In the genomic region with DNA sequence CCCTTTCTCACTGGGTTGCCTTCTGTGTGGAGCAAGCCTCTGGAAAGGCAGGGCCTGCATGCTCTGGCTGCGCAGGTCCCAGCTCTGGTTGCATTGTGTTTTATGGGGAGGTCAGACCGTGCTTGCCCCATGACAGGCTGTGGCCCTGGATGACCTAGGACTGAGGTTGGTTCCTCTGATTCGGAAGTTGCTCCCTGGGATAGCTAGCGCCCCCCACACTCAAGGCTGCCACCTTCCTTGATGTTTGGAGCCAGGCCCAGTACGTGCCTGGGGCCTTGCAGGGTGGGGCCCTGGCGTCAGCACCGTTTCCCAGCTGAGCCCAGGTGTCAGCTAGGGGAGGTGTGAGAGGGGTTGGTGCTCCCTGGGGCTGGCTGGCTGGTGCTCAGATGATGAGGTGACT, we compare ENCODE assay signal across 14 mouse cellular contexts. TPM values are rescaled to one million over a fixed set of nuclear protein-coding genes. Genes with fewer than 3 reads are reported as not detected.
DNase-seq lines count a peak whose midpoint lies in the region; ATAC-seq lines count a peak whose summit lies in the region.
"Had no signal": no experiment of that assay in that cellular context is flagged by ENCODE, and none has a peak within 500 bp of the region (broad histone marks: within the 10 kb centered on the region; RNA-seq: fewer than 3 reads in every experiment).

No protein-coding gene starts in this region.

- no peaks in the 10 kb centered on the region for H3K9me3 ChIP-seq in kidney, embryonic 14.5 days (ENCODE audit: control insufficient read depth, low read length)
- H3K9me3 ChIP-seq in forebrain, embryonic 16.5 days (ENCODE audit: control insufficient read depth, low read length), result no peaks in the 10 kb centered on the region
- H3K9me3 ChIP-seq in midbrain, embryonic 13.5 days, result no peaks in the 10 kb centered on the region

- no peak overlapping the region for H3K27ac ChIP-seq in kidney, embryonic 14.5 days (ENCODE audit: low read depth, low read length)
- no peak overlapping the region for H3K27ac ChIP-seq in forebrain, embryonic 16.5 days (ENCODE audit: low read length)
- peak overlapping the region; percentile 47; the same call in 1 of the 2 replicates for H3K27ac ChIP-seq in midbrain, embryonic 13.5 days
- H3K27ac ChIP-seq: left cerebral cortex, adult 2 months had no signal

- H3K27me3 ChIP-seq in kidney, embryonic 14.5 days (ENCODE audit: control insufficient read depth, insufficient read depth, low read length), result peaks cover 10% of the 10 kb centered on the region
- no peaks in the 10 kb centered on the region for H3K27me3 ChIP-seq in forebrain, embryonic 16.5 days (replicated peaks; ENCODE audit: control insufficient read depth, insufficient read depth, low read length)
- peaks cover 42% of the 10 kb centered on the region for H3K27me3 ChIP-seq in midbrain, embryonic 13.5 days

- no peak for ATAC-seq in kidney, embryonic 14.5 days (ENCODE audit: low FRiP score, low TSS enrichment)
- ATAC-seq in forebrain, embryonic 16.5 days, result no peak
- ATAC-seq in midbrain, embryonic 13.5 days, result no peak
- ATAC-seq: liver, postnatal 0 days had no signal

- WGBS in kidney, embryonic 14.5 days, result 45% methylated on average over 7 of the region's 7 CpGs
- WGBS in forebrain, embryonic 16.5 days, result 56% methylated on average over 7 of the region's 7 CpGs
- 81% methylated on average over 7 of the region's 7 CpGs for whole genome bisulfite sequencing in midbrain, embryonic 13.5 days

- intact Hi-C loops in heart, postnatal 36 days (cut with DNase I), result no loop called here

- H3K36me3 ChIP-seq in kidney, embryonic 14.5 days (ENCODE audit: control insufficient read depth, insufficient read depth, low read length), result no peaks in the 10 kb centered on the region
- no peaks in the 10 kb centered on the region for H3K36me3 ChIP-seq in forebrain, embryonic 16.5 days (ENCODE audit: control insufficient read depth, insufficient read depth)
- H3K36me3 ChIP-seq in midbrain, embryonic 13.5 days, result no peaks in the 10 kb centered on the region

- H3K4me1 ChIP-seq in kidney, embryonic 14.5 days (ENCODE audit: control insufficient read depth, insufficient read depth, low read length), result peaks cover 36% of the 10 kb centered on the region
- peaks cover 95% of the 10 kb centered on the region for H3K4me1 ChIP-seq in forebrain, embryonic 16.5 days (replicated peaks; ENCODE audit: control insufficient read depth, insufficient read depth, low read length)
- peaks cover 98% of the 10 kb centered on the region for H3K4me1 ChIP-seq in midbrain, embryonic 13.5 days (replicated peaks)

- no peak overlapping the region for H3K4me2 ChIP-seq in kidney, embryonic 14.5 days (replicated peaks; ENCODE audit: low read depth, low read length)
- H3K4me2 ChIP-seq in forebrain, embryonic 16.5 days (ENCODE audit: low read length), result peak overlapping the region; percentile 90
- H3K4me2 ChIP-seq in midbrain, embryonic 13.5 days (replicated peaks), result peak overlapping the region; percentile 84

- 0 out of 2 replicates have a peak overlapping the region, but pooled peaks have one; percentile 4 for H3K9ac ChIP-seq in kidney, embryonic 14.5 days (ENCODE audit: low read depth, low read length)
- H3K9ac ChIP-seq in forebrain, embryonic 16.5 days (replicated peaks; ENCODE audit: low read depth, low read length), result peak overlapping the region; percentile 14
- H3K9ac ChIP-seq in midbrain, embryonic 13.5 days (replicated peaks), result peak overlapping the region; percentile 16; the same call in 1 of the 2 replicates
- H3K9ac ChIP-seq: liver, postnatal 0 days had no signal

- peak; percentile 94 for DNase-seq in heart, adult 11 months
- no peak for DNase-seq in heart, postnatal 36 days
- DNase-seq in kidney, postnatal 14 days, result no peak
- no peak for DNase-seq in frontal cortex, postnatal 36 days (ENCODE audit: low spot score in 2 of 2)
- DNase-seq in adrenal gland, adult 2 months, result no peak
- DNase-seq: cerebellum, postnatal 36 days; kidney, postnatal 36 days; liver, postnatal 0 days; thymus, adult 2 months had no signal

- no peak overlapping the region for H3K4me3 ChIP-seq in kidney, embryonic 14.5 days (ENCODE audit: low read length)
- H3K4me3 ChIP-seq in forebrain, embryonic 16.5 days (replicated peaks; ENCODE audit: low read length), result peak overlapping the region; percentile 74
- peak overlapping the region; percentile 54 for H3K4me3 ChIP-seq in midbrain, embryonic 13.5 days (replicated peaks)
- H3K4me3 ChIP-seq: erythroblast, embryonic 14.5 days; left cerebral cortex, adult 2 months had no signal

RNA-seq across cellular contexts. Expression of gene Kif26a, which starts 4.0 kb away (rescaled TPM):
- 10 to 100 TPM; 13.8 to 15.5 TPM for total RNA-seq in heart, postnatal 36 days (2021)
- polyA plus RNA-seq in kidney, embryonic 14.5 days (2014; fragmentation: Nextera tagmentation; extraction: Ambion mirVana), result 2.2 and 3.8 TPM in 2 replicates
- polyA plus RNA-seq in forebrain, embryonic 16.5 days (2015; fragmentation: Nextera tagmentation; extraction: Ambion mirVana), result 17.3 and 21.2 TPM in 2 replicates
- polyA plus RNA-seq in midbrain, embryonic 13.5 days (2015; fragmentation: Nextera tagmentation; extraction: Ambion mirVana), result 7.0 and 11.4 TPM in 2 replicates
- total RNA-seq in adrenal gland, adult 2 months (2021), result 1 to 10 TPM; 6.1 to 9.5 TPM
- 11.8 and 17.0 TPM in 2 replicates for polyA plus RNA-seq in adrenal gland, adult 2 months (2012; rRNA removed)
- polyA plus RNA-seq: erythroblast, embryonic 14.5 days had no signal

RNA-seq across cellular contexts. Expression of gene Aspg, which starts 43.5 kb away (rescaled TPM):
- total RNA-seq in heart, postnatal 36 days (2021), result under 1 TPM; 0.57 to 0.69 TPM
- polyA plus RNA-seq in kidney, embryonic 14.5 days (2014; fragmentation: Nextera tagmentation; extraction: Ambion mirVana), result 1.1 TPM in 2 replicates
- polyA plus RNA-seq in forebrain, embryonic 16.5 days (2015; fragmentation: Nextera tagmentation; extraction: Ambion mirVana), result 0.37 and 0.75 TPM in 2 replicates
- polyA plus RNA-seq in midbrain, embryonic 13.5 days (2015; fragmentation: Nextera tagmentation; extraction: Ambion mirVana), result 0.52 and 0.90 TPM in 2 replicates
- 10 to 100 TPM; 23.2 to 24.5 TPM for total RNA-seq in adrenal gland, adult 2 months (2021)
- 27.0 and 52.0 TPM in 2 replicates for polyA plus RNA-seq in adrenal gland, adult 2 months (2012; rRNA removed)
- polyA plus RNA-seq: erythroblast, embryonic 14.5 days had no signal

Comparison
In these comparisons a context has a peak if more than half of its experiments do, and no peak if none do; other contexts are left out.
1. RNA of gene Aspg, which starts 43.5 kb away (polyA plus RNA-seq): 27.0 to 52.0 TPM in adrenal gland, adult 2 months; 1.1 TPM in kidney, embryonic 14.5 days, 0.52 to 0.90 TPM in midbrain, embryonic 13.5 days and 0.37 to 0.75 TPM in forebrain, embryonic 16.5 days; every median in the first group is over 10 times any median in the second.
2. Peak in every context shown above with its lines, with median percentiles within 50 percentile points of each other: H3K9ac ChIP-seq.